In genomic region chr2:157133769-157134478, GRCm38 (mm10) we compare ENCODE assay signal across 9 mouse cellular contexts. TPM values are rescaled to one million over a fixed set of nuclear protein-coding genes. Genes with fewer than 3 reads are reported as not detected.
DNase-seq lines count a peak whose midpoint lies in the region; ATAC-seq and TF ChIP-seq lines count a peak whose summit lies in the region.
"Had no signal": no experiment of that assay in that cellular context is flagged by ENCODE, and none has a peak within 500 bp of the region (broad histone marks: within the 10 kb centered on the region; RNA-seq: fewer than 3 reads in every experiment).

No protein-coding gene starts in this region.

- intact Hi-C loops in heart, postnatal 14 days (cut with DNase I), result no loop called here

- WGBS in forebrain, postnatal 0 days, result 16% methylated on average over 11 of the region's 11 CpGs
- 10% methylated on average over 11 of the region's 11 CpGs for WGBS in liver, embryonic 16.5 days (ENCODE audit: insufficient replicate concordance)

- TF ChIP-seq CTCF in E14TG2a.4 (conservative IDR thresholded peaks at IDR 0.05; ENCODE audit: low read length), result no peak
- no peak for TF ChIP-seq CTCF in forebrain, postnatal 0 days (IDR thresholded peaks at IDR 0.05; ENCODE audit: low read depth)

- H3K4me3 ChIP-seq in E14TG2a.4 (replicated peaks; ENCODE audit: low read length), result peak overlapping the region; percentile 90
- H3K4me3 ChIP-seq in forebrain, postnatal 0 days (ENCODE audit: low read depth, low read length), result peak overlapping the region; percentile 59
- peak overlapping the region; percentile 87 for H3K4me3 ChIP-seq in liver, embryonic 16.5 days (ENCODE audit: low read depth, low read length)

- no peak overlapping the region for H3K27ac ChIP-seq in forebrain, postnatal 0 days (ENCODE audit: low read depth, low read length)
- H3K27ac ChIP-seq in liver, embryonic 16.5 days (ENCODE audit: low read length), result peak overlapping the region; percentile 83

- ATAC-seq in forebrain, postnatal 0 days, result no peak
- no peak for ATAC-seq in liver, embryonic 16.5 days (ENCODE audit: low read depth)

- no peaks in the 10 kb centered on the region for H3K9me3 ChIP-seq in E14TG2a.4 (ENCODE audit: low read length)
- H3K9me3 ChIP-seq in forebrain, postnatal 0 days (ENCODE audit: low read length), result no peaks in the 10 kb centered on the region
- no peaks in the 10 kb centered on the region for H3K9me3 ChIP-seq in liver, embryonic 16.5 days (replicated peaks; ENCODE audit: control insufficient read depth, low read length)

- H3K27me3 ChIP-seq in E14TG2a.4 (ENCODE audit: insufficient read depth, low read length), result peaks cover 6% of the 10 kb centered on the region; the same call in 1 of the 2 replicates
- no peaks in the 10 kb centered on the region for H3K27me3 ChIP-seq in forebrain, postnatal 0 days (ENCODE audit: insufficient read depth, low read length)
- H3K27me3 ChIP-seq in liver, embryonic 16.5 days (ENCODE audit: control insufficient read depth, insufficient read depth, low read depth, low read length), result no peaks in the 10 kb centered on the region
- H3K27me3 ChIP-seq: Patski had no signal

- peak overlapping the region; percentile 95 for H3K4me2 ChIP-seq in forebrain, postnatal 0 days (ENCODE audit: low read depth)
- H3K4me2 ChIP-seq in liver, embryonic 16.5 days (ENCODE audit: low read depth, low read length), result peak overlapping the region; percentile 97

- H3K4me1 ChIP-seq in E14TG2a.4 (replicated peaks; ENCODE audit: low read depth, low read length), result peaks cover 19% of the 10 kb centered on the region
- H3K4me1 ChIP-seq in forebrain, postnatal 0 days (ENCODE audit: insufficient read depth), result peaks cover 4% of the 10 kb centered on the region; the same call in 1 of the 2 replicates
- peaks cover 26% of the 10 kb centered on the region for H3K4me1 ChIP-seq in liver, embryonic 16.5 days (ENCODE audit: control insufficient read depth, low read depth, low read length)

- peaks cover 2% of the 10 kb centered on the region; the same call in 1 of the 2 replicates for H3K36me3 ChIP-seq in E14TG2a.4 (ENCODE audit: insufficient read depth, low read length)
- no peaks in the 10 kb centered on the region for H3K36me3 ChIP-seq in forebrain, postnatal 0 days (ENCODE audit: insufficient read depth)
- H3K36me3 ChIP-seq in liver, embryonic 16.5 days (ENCODE audit: control insufficient read depth, insufficient read depth), result no peaks in the 10 kb centered on the region

- peak; percentile 76 for DNase-seq in heart, adult 11 months
- DNase-seq in heart, postnatal 14 days, result no peak
- no peak for DNase-seq in forebrain, postnatal 0 days
- DNase-seq in adrenal gland, adult 18-20 months (ENCODE audit: low spot score in 2 of 2), result no peak
- DNase-seq in right cerebral cortex, postnatal 4 days, result no peak
- DNase-seq in right cerebral cortex, adult 2 months (ENCODE audit: low spot score in 2 of 2), result no peak

- H3K9ac ChIP-seq in forebrain, postnatal 0 days, result peak overlapping the region; percentile 54
- peak overlapping the region; percentile 83 for H3K9ac ChIP-seq in liver, embryonic 16.5 days (ENCODE audit: low read depth, low read length)

RNA-seq across cellular contexts. Expression of gene Samhd1, which starts 1.1 kb away (rescaled TPM):
- 10 to 100 TPM; 21.9 to 22.4 TPM for total RNA-seq in heart, postnatal 14 days (2021)
- 11.3 and 18.5 TPM in 2 replicates for total RNA-seq in forebrain, postnatal 0 days (2014; rRNA removed)
- polyA plus RNA-seq in forebrain, postnatal 0 days (2015; fragmentation: Nextera tagmentation; extraction: Ambion mirVana), result 6.6 and 8.0 TPM in 2 replicates
- polyA plus RNA-seq in liver, embryonic 16.5 days (2015; fragmentation: Nextera tagmentation; extraction: Ambion mirVana), result 14.9 and 16.3 TPM in 2 replicates
- 10 to 100 TPM; 19.1 to 32.1 TPM for total RNA-seq in adrenal gland, adult 18-20 months (2021)

RNA-seq across cellular contexts. Expression of gene Tldc2, which starts 47.1 kb away (rescaled TPM):
- not detected for total RNA-seq in heart, postnatal 14 days (2021)
- not detected in 2 replicates for total RNA-seq in forebrain, postnatal 0 days (2014; rRNA removed)
- polyA plus RNA-seq in forebrain, postnatal 0 days (2015; fragmentation: Nextera tagmentation; extraction: Ambion mirVana), result not detected in 2 replicates
- not detected in 2 replicates for polyA plus RNA-seq in liver, embryonic 16.5 days (2015; fragmentation: Nextera tagmentation; extraction: Ambion mirVana)
- not detected for total RNA-seq in adrenal gland, adult 18-20 months (2021)

RNA-seq across cellular contexts. Expression of gene Soga1, which starts 54.9 kb away (rescaled TPM):
- total RNA-seq in heart, postnatal 14 days (2021), result 10 to 100 TPM; 22.8 to 23.8 TPM
- total RNA-seq in forebrain, postnatal 0 days (2014; rRNA removed), result 80.5 and 93.7 TPM in 2 replicates
- 3.1 and 3.9 TPM in 2 replicates for polyA plus RNA-seq in forebrain, postnatal 0 days (2015; fragmentation: Nextera tagmentation; extraction: Ambion mirVana)
- polyA plus RNA-seq in liver, embryonic 16.5 days (2015; fragmentation: Nextera tagmentation; extraction: Ambion mirVana), result 1.4 and 1.8 TPM in 2 replicates
- total RNA-seq in adrenal gland, adult 18-20 months (2021), result 10 to 100 TPM; 31.4 to 36.2 TPM
